Mouse (Mus musculus) cerebral cortex, adult 2 months (tissue): Measurements from ENCODE around the gene Hspb9.

Experiments used
- WGBS: fragments of 180-500 bp; shearing (Covaris S2); methylation state at CpG from one replicate; pipeline ENCODE4 v1.1.7; 2018; 5-methylcytosine and 5-hydroxymethylcytosine counted together

The Hspb9 gene

DNA sequence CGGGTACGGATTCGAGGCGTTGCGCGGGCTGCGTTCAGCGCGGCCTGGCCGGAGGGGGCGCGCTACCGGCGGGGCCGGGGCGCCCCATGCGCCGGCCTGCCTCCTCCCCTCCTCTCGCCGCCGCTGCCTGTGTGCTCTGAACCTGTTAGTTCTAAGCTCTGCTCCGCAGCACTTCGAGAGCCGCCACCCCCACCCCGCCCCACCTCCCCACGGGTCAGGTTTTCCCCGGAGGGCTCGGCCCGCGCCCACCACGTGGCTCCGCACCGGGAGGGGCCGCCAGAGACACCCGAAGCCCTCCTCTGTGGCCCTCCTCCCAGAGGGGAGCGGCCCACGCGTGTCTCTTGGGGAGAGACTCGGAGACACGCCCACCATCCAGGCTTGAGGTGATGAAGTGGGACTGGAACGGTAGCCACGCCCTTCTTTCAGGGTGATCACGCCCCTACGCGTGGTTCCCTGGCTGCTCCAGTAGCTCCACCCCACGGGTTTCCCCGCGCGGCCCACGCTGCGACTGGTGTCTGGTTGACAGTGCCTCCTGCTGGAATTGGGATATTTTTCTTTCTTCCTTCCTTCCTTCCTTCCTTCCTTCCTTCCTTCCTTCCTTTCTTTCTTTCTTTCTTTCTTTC, 46.1 kb downstream of the Hspb9 start, which contains the start of gene Kcnh4:
Gene Kcnh4, minus strand, starts transcription at position 332 of the 623 bp plus-strand sequence.
- WGBS, result 1% methylated on average over 51 of the region's 51 CpGs

DNA sequence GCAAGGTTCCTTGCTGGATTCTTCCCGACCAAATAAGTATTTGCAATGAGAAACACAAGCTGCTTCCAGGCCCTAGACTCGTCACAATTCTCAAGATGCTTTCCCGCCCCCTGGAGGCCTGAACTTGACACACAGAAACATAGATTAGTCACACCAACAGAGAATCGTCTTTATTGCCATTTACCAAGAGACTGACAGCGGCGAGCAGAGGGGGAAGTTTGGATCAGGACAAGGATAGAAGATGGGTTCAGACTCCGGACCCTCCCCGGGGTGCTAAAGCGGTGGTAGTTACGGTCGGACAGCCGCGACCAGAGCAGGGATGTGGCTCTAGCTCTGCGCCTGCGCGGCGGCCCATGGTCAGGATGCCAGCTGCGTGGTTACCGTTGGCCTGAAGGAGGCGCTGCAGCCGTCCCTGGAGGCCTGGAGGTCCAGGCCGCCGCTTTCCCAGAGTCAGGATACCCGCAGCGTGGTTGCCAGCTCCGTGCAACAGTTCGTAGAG, 47.9 kb downstream of the Hspb9 start:
- WGBS, result under 1% methylated on average over 27 of the region's 27 CpGs

DNA sequence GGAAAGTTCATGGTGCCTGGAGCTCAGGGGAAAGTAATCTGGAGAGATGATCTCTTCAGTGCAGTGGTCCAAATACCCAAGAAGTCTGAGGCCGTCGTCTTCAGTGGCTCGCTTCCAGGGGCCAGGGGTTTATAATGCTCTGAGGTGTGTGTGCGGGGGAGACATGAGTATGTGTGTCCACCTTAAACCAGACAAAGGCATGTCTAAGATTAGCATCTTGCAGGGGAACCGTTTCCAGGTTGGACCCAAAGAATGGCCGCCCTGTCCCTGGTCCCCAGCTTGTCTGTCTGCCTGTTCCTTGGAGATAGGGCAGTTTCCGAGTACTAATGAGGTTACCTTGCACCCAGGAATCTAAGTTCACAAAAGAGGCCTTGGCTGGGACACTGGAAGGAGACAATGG, 49.2 kb downstream of the Hspb9 start, which contains the start of gene Hcrt:
Gene Hcrt, minus strand, starts transcription at position 101 of the 400 bp plus-strand sequence.
- WGBS, result 92% methylated on average over 7 of the region's 7 CpGs
